Mouse (Mus musculus) neutrophil, adult 59 days (primary cell): Measurements from ENCODE around the gene Nelfa. TPM values are rescaled to one million over a fixed set of nuclear protein-coding genes. Genes with fewer than 3 reads are reported as not detected.

Experiments
- total RNA-seq, 2 experiments: library from RNA; stranded (reverse); gene quantifications; 1 replicate in 1 of 2; 2 replicates in 1 of 2; pipeline ENCODE4 v1.2.4; 2023

Gene Nelfa
- 10 to 100 TPM; 23.8 to 28.6 TPM for total RNA-seq

DNA sequence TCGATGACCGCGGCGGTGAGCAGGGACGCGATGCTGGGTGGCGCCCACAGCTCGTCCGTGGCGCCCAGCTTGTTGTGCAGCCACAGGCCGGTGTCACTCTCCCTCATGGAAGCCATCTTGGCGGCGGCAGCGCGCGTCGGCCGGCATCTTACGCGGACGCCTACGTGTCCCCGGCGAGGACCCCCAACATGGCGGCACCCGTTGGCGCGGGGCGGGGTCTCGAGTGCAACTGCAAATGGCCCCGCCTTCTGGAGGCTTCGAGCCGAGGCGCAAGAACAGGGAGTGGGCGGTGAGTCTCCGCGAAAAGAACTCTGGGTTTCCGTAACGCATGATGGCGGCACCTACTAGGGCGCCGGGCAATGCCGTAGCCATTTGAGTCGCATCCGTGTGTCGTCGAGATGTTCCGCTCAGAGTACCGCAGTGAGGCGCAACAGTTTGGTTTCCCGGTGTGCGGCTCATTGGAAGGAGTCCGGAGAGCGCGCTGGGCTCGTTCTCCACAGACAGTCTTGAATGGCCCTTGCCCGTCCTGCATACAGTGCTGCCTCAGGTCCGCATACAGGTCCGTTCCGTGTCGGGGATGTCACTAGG is at the start of gene Nelfa:
Gene Nelfa (minus strand): TSS at position 294 of the 588 bp plus-strand sequence.

DNA sequence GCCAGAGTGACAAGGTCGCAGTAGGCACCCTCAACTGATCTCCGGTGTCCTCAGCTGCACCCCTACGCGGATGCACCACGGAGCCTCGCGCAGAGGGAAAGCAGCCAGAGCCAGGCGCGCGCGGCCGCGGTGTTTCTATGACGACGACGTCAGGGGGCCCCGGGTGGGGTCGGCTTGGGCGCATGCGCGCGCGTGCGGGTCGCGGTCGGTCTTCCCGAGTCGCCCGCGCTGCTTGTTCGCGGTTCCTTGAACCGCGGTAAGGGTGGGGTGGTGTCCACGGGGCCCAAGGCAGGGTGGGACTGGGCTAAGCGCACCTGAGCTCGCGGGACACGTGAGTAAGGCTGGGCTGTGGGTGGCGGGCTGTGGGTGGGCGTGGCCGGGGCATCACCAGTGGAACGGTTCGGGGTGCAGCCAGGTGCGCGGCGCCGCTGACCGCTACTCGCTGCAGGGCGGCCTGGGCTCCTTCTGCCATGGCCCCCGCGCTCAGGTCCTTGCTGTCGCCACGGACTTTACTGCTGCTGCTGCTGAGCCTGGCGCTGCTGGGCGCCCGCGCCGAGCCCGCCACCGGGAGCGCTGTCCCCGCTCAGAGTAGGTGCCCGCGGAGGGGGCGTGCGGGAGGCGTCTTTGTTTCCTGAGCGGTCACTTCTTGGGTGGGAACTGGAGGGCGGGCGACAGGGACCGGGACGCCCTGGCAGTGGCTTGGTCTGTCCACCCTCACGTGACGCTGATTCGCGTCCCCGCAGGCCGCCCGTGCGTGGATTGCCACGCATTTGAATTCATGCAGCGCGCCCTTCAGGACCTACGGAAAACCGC is 47.3 kb upstream of the Nelfa start, which contains the start of gene Gm1673:
Gene Gm1673 (plus strand): TSS at position 125 of the 813 bp plus-strand sequence.

Other genes starting within 250 kb of the Nelfa start
- gene Fgfr3, start 214.7 kb downstream of the Nelfa start, total RNA-seq = under 1 TPM in 1 of 2 experiments, not detected in 1; 0.36 TPM
- gene Letm1, start 153.6 kb downstream of the Nelfa start, total RNA-seq = 10 to 100 TPM; 30.1 to 35.7 TPM
- gene Nsd2, start 115.7 kb downstream of the Nelfa start, total RNA-seq = 10 to 100 TPM; 64.7 to 82.5 TPM
- 10 to 100 TPM; 19.3 to 19.9 TPM for gene Gm1673, start 47.0 kb upstream of the Nelfa start, total RNA-seq
- 10 to 100 TPM; 24.2 to 24.6 TPM for gene Nat8l, start 59.6 kb upstream of the Nelfa start, total RNA-seq
- under 1 TPM; 0.40 to 0.51 TPM for gene Poln, start 233.0 kb upstream of the Nelfa start, total RNA-seq
- 10 to 100 TPM; 15.1 to 15.2 TPM for gene Haus3, start 233.1 kb upstream of the Nelfa start, total RNA-seq